Mouse (Mus musculus): ENCODE results near the gene Nup153.

GRCm38 (mm10) chr13:46632796-46633195 lies 94.9 kb downstream of the Nup153 start:
- TF ChIP-seq CTCF (IDR thresholded peaks at IDR 0.05; ENCODE audit: extremely low read depth, insufficient read depth, insufficient read length, insufficient replicate concordance) (no peak), POLR2A (IDR thresholded peaks at IDR 0.05; ENCODE audit: low read depth, low read length) (no peak)

All from spleen, adult 2 months (tissue).